In the genomic region with DNA sequence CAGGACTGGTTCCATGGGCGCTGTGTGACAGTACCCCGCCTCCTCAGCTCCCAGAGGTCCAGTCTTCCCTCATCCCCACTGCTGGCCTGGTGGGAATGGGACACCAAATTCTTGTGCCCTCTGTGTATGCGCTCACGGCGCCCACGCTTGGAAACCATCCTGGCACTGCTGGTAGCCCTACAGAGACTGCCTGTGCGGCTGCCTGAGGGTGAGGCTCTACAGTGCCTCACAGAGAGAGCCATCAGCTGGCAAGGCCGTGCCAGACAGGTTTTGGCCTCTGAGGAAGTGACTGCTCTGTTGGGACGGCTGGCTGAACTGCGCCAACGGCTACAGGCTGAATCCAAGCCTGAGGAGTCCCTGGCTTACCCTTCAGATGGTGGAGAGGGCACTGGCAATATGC, we compare ENCODE assay signal across 26 mouse cellular contexts. TPM values are rescaled to one million over a fixed set of nuclear protein-coding genes. Genes with fewer than 3 reads are reported as not detected.
A peak's percentile ranks its signal among the peaks of the same experiment; 100 is the strongest.
DNase-seq lines count a peak whose midpoint lies in the region; ATAC-seq and TF ChIP-seq lines count a peak whose summit lies in the region.
"Had no signal": no experiment of that assay in that cellular context is flagged by ENCODE, and none has a peak within 500 bp of the region (broad histone marks: within the 10 kb centered on the region; RNA-seq: fewer than 3 reads in every experiment).

No protein-coding gene starts in this region.

- no peak overlapping the region for H3K27ac ChIP-seq in layer of hippocampus, adult 2 months
- H3K27ac ChIP-seq: forebrain, embryonic 13.5 days; hindbrain, embryonic 14.5 days; kidney, postnatal 0 days; liver, embryonic 13.5 days; macrophage; midbrain, embryonic 13.5 days; neural tube, embryonic 15.5 days; stomach, embryonic 15.5 days had no signal

- DNase-seq in cerebellum, adult 9-11 months, result peak; percentile 12
- peak; percentile 20 to 22 for DNase-seq in heart, adult 18-20 months
- DNase-seq in heart, postnatal 14 days, result no peak
- DNase-seq in layer of hippocampus, postnatal 36 days, result peak; percentile 9 to 12
- no peak for DNase-seq in layer of hippocampus, adult 2 months (ENCODE audit: low spot score in 2 of 2)
- peak; percentile 45 for DNase-seq in fat pad, adult 2 months (ENCODE audit: extremely low read depth, low read depth, low spot score)
- DNase-seq: adrenal gland, postnatal 10 days; cerebellum, postnatal 36 days; embryo, embryonic 11 days; kidney, adult 2 months; kidney, postnatal 4 days; liver, embryonic 13.5 days; lung, adult 2 months; lung, postnatal 10 days; retina, postnatal 1 day; right cerebral cortex, postnatal 14 days had no signal

- no peak overlapping the region for H3K4me3 ChIP-seq in layer of hippocampus, adult 2 months
- H3K4me3 ChIP-seq: erythroblast, embryonic 14.5 days; forebrain, embryonic 13.5 days; liver, embryonic 13.5 days; midbrain, embryonic 13.5 days; neural tube, embryonic 15.5 days; stomach, embryonic 15.5 days had no signal

- no peak for TF ChIP-seq CTCF in layer of hippocampus, adult 2 months (conservative IDR thresholded peaks at IDR 0.05)

- ATAC-seq in cerebellum, adult (ENCODE audit: insufficient number of reproducible peaks, low FRiP score, low TSS enrichment), result no peak
- ATAC-seq: forebrain, embryonic 13.5 days; midbrain, embryonic 13.5 days; Patski had no signal

- intact Hi-C loops in heart, postnatal 14 days (cut with DNase I), result no loop called here

RNA-seq across cellular contexts. Expression of a gene that starts 38.4 kb away (rescaled TPM):
- total RNA-seq in heart, adult 18-20 months (2021), result 10 to 100 TPM; 30.8 to 48.1 TPM
- 10 to 100 TPM; 41.4 to 61.8 TPM for total RNA-seq in heart, postnatal 14 days (2021)
- 10 to 100 TPM; 54.2 to 62.3 TPM for total RNA-seq in layer of hippocampus, postnatal 36 days (2021)
- total RNA-seq in layer of hippocampus, adult 2 months (2021), result 10 to 100 TPM; 47.4 to 66.1 TPM

RNA-seq across cellular contexts. Expression of a gene that starts 56.1 kb away (rescaled TPM):
- 1 to 10 TPM; 2.7 to 5.7 TPM for total RNA-seq in heart, adult 18-20 months (2021)
- 1 to 10 TPM; 3.2 to 3.8 TPM for total RNA-seq in heart, postnatal 14 days (2021)
- total RNA-seq in layer of hippocampus, postnatal 36 days (2021), result 10 to 100 TPM; 53.0 to 53.1 TPM
- 10 to 100 TPM; 54.8 to 58.9 TPM for total RNA-seq in layer of hippocampus, adult 2 months (2021)

Comparison
In these comparisons a context has a peak if more than half of its experiments do, and no peak if none do; other contexts are left out.
1. DNase-seq: peak in cerebellum, adult 9-11 months (single experiment), heart, adult 18-20 months (2 of 2), layer of hippocampus, postnatal 36 days (2 of 2) and fat pad, adult 2 months (single experiment); none in heart, postnatal 14 days (0 of 2) and layer of hippocampus, adult 2 months (0 of 2).
2. RNA of a gene that starts 56.1 kb away (total RNA-seq): 54.8 to 58.9 TPM in layer of hippocampus, adult 2 months and 53.0 to 53.1 TPM in layer of hippocampus, postnatal 36 days; 2.7 to 5.7 TPM in heart, adult 18-20 months and 3.2 to 3.8 TPM in heart, postnatal 14 days; every median in the first group is over 4 times any median in the second.